Mouse (Mus musculus) ES-E14 (cell line): Measurements from ENCODE around the gene Slc6a9. TPM values are rescaled to one million over a fixed set of nuclear protein-coding genes. Genes with fewer than 3 reads are reported as not detected.

Experiments used
- DNase-seq: peaks from one replicate; pipeline ENCODE4 v3.0.0-alpha.2; 2013; ENCODE audit warnings: low read depth, low spot score
- H3K27ac ChIP-seq: 2 replicates; pipeline ENCODE4 v1.5.1; 2012; ENCODE audit warnings: low read depth, mild to moderate bottlenecking, low read length, moderate library complexity, mixed read lengths; ENCODE audit not compliant: poor library complexity, insufficient read depth, severe bottlenecking
- H3K36me3 ChIP-seq: 2 replicates; pipeline ENCODE4 v1.6.1; 2012; ENCODE audit warnings: mild to moderate bottlenecking, low read length, moderate library complexity, mixed read lengths; ENCODE audit not compliant: control insufficient read depth, poor library complexity, insufficient read depth, severe bottlenecking
- H3K4me1 ChIP-seq, 2 experiments: fragments of 150-350 bp in 1 of 2; sonication (generic) in 1 of 2; 2 replicates each; pipeline ENCODE4 v1.6.1; 2012; ENCODE audit warnings: low read length in 2 of 2, mild to moderate bottlenecking in 1 of 2, mixed read lengths in 1 of 2; ENCODE audit not compliant: control insufficient read depth in 2 of 2, insufficient read depth in 2 of 2, poor library complexity in 1 of 2
- H3K4me3 ChIP-seq, 2 experiments: fragments of 150-350 bp in 1 of 2; sonication (generic) in 1 of 2; 2 replicates each; pipeline ENCODE4 v1.5.1; 2012; ENCODE audit warnings: low read length in 2 of 2, low read depth in 1 of 2, mild to moderate bottlenecking in 1 of 2, mixed read lengths in 1 of 2; ENCODE audit not compliant: insufficient read depth in 1 of 2, poor library complexity in 1 of 2, severe bottlenecking in 1 of 2
- H3K9ac ChIP-seq: 2 replicates; pipeline ENCODE4 v1.6.1; 2012; ENCODE audit warnings: low read depth, mild to moderate bottlenecking, low read length, mixed read lengths; ENCODE audit not compliant: poor library complexity, insufficient read depth, severe bottlenecking
- H3K9me3 ChIP-seq: fragments of 150-350 bp; sonication (generic); 2 replicates; pipeline ENCODE4 v1.6.1; 2012; ENCODE audit warnings: low read depth, mild to moderate bottlenecking, low read length; ENCODE audit not compliant: control insufficient read depth, insufficient read depth
- CHD2 ChIP-seq: IDR thresholded peaks from 2 replicates; pipeline ENCODE4 v1.6.1; 2014; ENCODE audit warnings: mild to moderate bottlenecking, low read depth, low read length, inconsistent platforms
- HCFC1 ChIP-seq: IDR thresholded peaks from 2 replicates; pipeline ENCODE4 v1.6.1; 2012; ENCODE audit warnings: low read length, inconsistent platforms, borderline replicate concordance; ENCODE audit not compliant: insufficient read depth
- MAFK ChIP-seq: IDR thresholded peaks from 2 replicates; pipeline ENCODE4 v1.6.1; 2014; ENCODE audit warnings: mild to moderate bottlenecking, low read depth, low read length, inconsistent platforms; ENCODE audit not compliant: insufficient read depth
- ZC3H11A ChIP-seq: IDR thresholded peaks from 2 replicates; pipeline ENCODE4 v1.6.1; 2012; ENCODE audit warnings: low read depth, mild to moderate bottlenecking, inconsistent platforms, low read length, borderline replicate concordance
- ZNF384 ChIP-seq: IDR thresholded peaks from 2 replicates; pipeline ENCODE4 v1.6.1; 2012; ENCODE audit warnings: low read depth, low read length, inconsistent platforms
- in situ Hi-C, 2 experiments: fragments of 600-800 bp; cut with MboI; formaldehyde crosslinking; loops; one replicate each; pipeline ENCODE4 v1.15.1; 2025; ENCODE audit warnings: low sequenced_read_pairs in 2 of 2, inconsistent platforms in 1 of 2; ENCODE audit not compliant: unreplicated experiment in 2 of 2
- total RNA-seq: library from RNA; depleted of rRNA; stranded (reverse); fragments of 300-350 nt; gene quantifications from 2 replicates; pipeline ENCODE4 v1.2.3, GENCODE M21; 2012

Gene Slc6a9
- total RNA-seq, 1 experiment: 6.9 TPM

GRCm38 (mm10) chr4:117912685-117913273 lies 78.5 kb downstream of the Slc6a9 start:
- Histone ChIP-seq H3K9ac (no peak overlapping the region), H3K27ac (no peak overlapping the region), H3K36me3 (peaks cover 15% of the 10 kb centered on the region), H3K9me3 (no peaks in the 10 kb centered on the region), H3K4me3 (no peak overlapping the region), H3K4me1 (peaks cover 0 to 10% of the 10 kb centered on the region in 2 experiments; a peak in 2 of 4 replicates)
- TF ChIP-seq CHD2 (no peak), ZNF384 (no peak), ZC3H11A (no peak), MAFK (no peak), HCFC1 (no peak)
- no peak for DNase-seq
- in situ Hi-C loops: no loop called here

- peaks cover 12% of the 10 kb centered on the region for H3K36me3 ChIP-seq
- H3K27ac ChIP-seq: no peak overlapping the region
- H3K9ac ChIP-seq: peak overlapping the region; percentile 95; the same call in 1 of the 2 replicates
- H3K9me3 ChIP-seq: no peaks in the 10 kb centered on the region
- no peak for TF ChIP-seq ZNF384
- no peak for TF ChIP-seq HCFC1
- no peak for TF ChIP-seq ZC3H11A
- TF ChIP-seq CHD2: no peak
- no peak for TF ChIP-seq MAFK
- in situ Hi-C loops: no loop called here
- no peak for DNase-seq
- peaks cover 0 to 10% of the 10 kb centered on the region in 2 experiments; a peak in 2 of 4 replicates for H3K4me1 ChIP-seq
- peak overlapping the region in 1 of 2 experiments; percentile 91; a peak in 1 of 4 replicates for H3K4me3 ChIP-seq
Measured at GRCm38 (mm10) chr4:117913421-117913820, 79.1 kb downstream of the Slc6a9 start.

GRCm38 (mm10) chr4:117914031-117914430 lies 79.7 kb downstream of the Slc6a9 start:
- peak overlapping the region; percentile 69 to 91 for H3K4me3 ChIP-seq
- peak overlapping the region; percentile 95 for H3K9ac ChIP-seq
- TF ChIP-seq CHD2 (no peak), MAFK (no peak), ZNF384 (no peak), ZC3H11A (no peak), HCFC1 (no peak)
- no peak for DNase-seq
- H3K4me1 ChIP-seq: peaks cover 0 to 10% of the 10 kb centered on the region in 2 experiments; a peak in 2 of 4 replicates
- H3K36me3 ChIP-seq: peaks cover 12% of the 10 kb centered on the region
- no peaks in the 10 kb centered on the region for H3K9me3 ChIP-seq
- in situ Hi-C loops: no loop called here
- no peak overlapping the region; the same call in 1 of the 2 replicates for H3K27ac ChIP-seq

GRCm38 (mm10) chr4:117914591-117915442 lies 80.5 kb downstream of the Slc6a9 start, which contains the start of gene Ipo13:
Gene Ipo13, minus strand, starts transcription at chr4:117914999.
- Histone ChIP-seq H3K36me3 (peaks cover 12% of the 10 kb centered on the region), H3K9ac (peak within 1 kb of the TSS; percentile 95), H3K9me3 (no peaks in the 10 kb centered on the region), H3K4me1 (peaks cover 0 to 10% of the 10 kb centered on the region in 2 experiments; a peak in 2 of 4 replicates), H3K4me3 (peak within 1 kb of the TSS; percentile 69 to 91), H3K27ac (peak within 1 kb of the TSS; percentile 89)
- DNase-seq: peak; percentile 90
- in situ Hi-C loops: no loop called here
- TF ChIP-seq ZNF384 (no peak), HCFC1 (peak; percentile 97), CHD2 (no peak)
